In the genomic region with DNA sequence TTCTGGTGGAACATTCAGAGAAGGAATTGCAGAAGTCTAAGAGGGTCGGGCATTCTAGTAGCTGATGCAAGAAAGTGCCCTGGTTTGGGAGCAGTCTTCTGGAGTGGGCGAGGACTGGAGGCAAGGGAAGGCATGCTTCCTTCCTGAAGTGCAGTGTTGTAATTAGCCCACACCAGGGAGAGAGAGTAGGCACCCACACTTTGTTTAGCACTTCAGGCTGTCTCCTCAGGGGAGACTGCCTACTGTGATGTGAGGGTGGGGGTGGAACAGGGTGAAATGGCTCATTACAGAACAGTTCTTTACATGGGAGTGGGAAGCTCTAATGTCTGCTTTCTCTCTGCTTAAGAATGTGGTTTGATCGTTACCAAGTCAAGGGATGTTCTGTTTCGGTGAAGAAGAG, we compare ENCODE assay signal across 23 mouse cellular contexts. TPM values are rescaled to one million over a fixed set of nuclear protein-coding genes. Genes with fewer than 3 reads are reported as not detected.
"Had no signal": no experiment of that assay in that cellular context is flagged by ENCODE, and none has a peak within 500 bp of the region (broad histone marks: within the 10 kb centered on the region; RNA-seq: fewer than 3 reads in every experiment).

No protein-coding gene starts in this region.

- H3K36me3 ChIP-seq: intestine, embryonic 15.5 days; kidney, embryonic 15.5 days; liver, embryonic 13.5 days; midbrain, embryonic 12.5 days; midbrain, embryonic 15.5 days; neural tube, embryonic 12.5 days; neural tube, embryonic 15.5 days; stomach, embryonic 15.5 days had no signal

- H3K9me3 ChIP-seq: intestine, embryonic 15.5 days; kidney, embryonic 15.5 days; liver, embryonic 13.5 days; midbrain, embryonic 12.5 days; midbrain, embryonic 15.5 days; neural tube, embryonic 12.5 days; neural tube, embryonic 15.5 days; stomach, embryonic 15.5 days had no signal

- DNase-seq: kidney, adult 11 months; kidney, adult 8-10 months; kidney, postnatal 10 days; kidney, postnatal 36 days; liver, embryonic 13.5 days; lung, adult 2 months; lung, postnatal 14 days; right cerebral cortex, postnatal 14 days; spleen, adult 18-20 months; thymus, adult 18-20 months; thymus, postnatal 4 days had no signal

- H3K4me1 ChIP-seq: intestine, embryonic 15.5 days; kidney, embryonic 15.5 days; liver, embryonic 13.5 days; midbrain, embryonic 12.5 days; midbrain, embryonic 15.5 days; neural tube, embryonic 12.5 days; neural tube, embryonic 15.5 days; stomach, embryonic 15.5 days had no signal

- H3K27ac ChIP-seq: intestine, embryonic 15.5 days; kidney, embryonic 15.5 days; left cerebral cortex, adult 2 months; liver, embryonic 13.5 days; macrophage; midbrain, embryonic 12.5 days; midbrain, embryonic 15.5 days; neural tube, embryonic 12.5 days; neural tube, embryonic 15.5 days; stomach, embryonic 15.5 days had no signal

- H3K27me3 ChIP-seq: intestine, embryonic 15.5 days; kidney, embryonic 15.5 days; liver, embryonic 13.5 days; midbrain, embryonic 12.5 days; midbrain, embryonic 15.5 days; neural tube, embryonic 12.5 days; neural tube, embryonic 15.5 days; stomach, embryonic 15.5 days had no signal

- H3K4me2 ChIP-seq: intestine, embryonic 15.5 days; kidney, embryonic 15.5 days; liver, embryonic 13.5 days; midbrain, embryonic 12.5 days; midbrain, embryonic 15.5 days; neural tube, embryonic 12.5 days; neural tube, embryonic 15.5 days; stomach, embryonic 15.5 days had no signal

- H3K4me3 ChIP-seq: intestine, embryonic 15.5 days; kidney, embryonic 15.5 days; left cerebral cortex, adult 2 months; liver, embryonic 13.5 days; midbrain, embryonic 12.5 days; midbrain, embryonic 15.5 days; neural tube, embryonic 12.5 days; neural tube, embryonic 15.5 days; stomach, embryonic 15.5 days had no signal

- ATAC-seq: intestine, embryonic 15.5 days; midbrain, embryonic 15.5 days had no signal

- H3K9ac ChIP-seq: intestine, embryonic 15.5 days; kidney, embryonic 15.5 days; liver, embryonic 13.5 days; midbrain, embryonic 12.5 days; midbrain, embryonic 15.5 days; neural tube, embryonic 12.5 days; neural tube, embryonic 15.5 days; stomach, embryonic 15.5 days had no signal

RNA-seq across cellular contexts. Expression of gene Tacr1, which starts 35.0 kb away (rescaled TPM):
- polyA plus RNA-seq: liver, adult 2 months; liver, embryonic 13.5 days; liver, embryonic 16.5 days; macrophage; testis, adult 2 months had no signal
